ENCODE assay signal across 7 mouse cellular contexts in genomic region chr2:156111358-156112079, GRCm38 (mm10). TPM values are rescaled to one million over a fixed set of nuclear protein-coding genes. Genes with fewer than 3 reads are reported as not detected.
DNase-seq lines count a peak whose midpoint lies in the region; ATAC-seq lines count a peak whose summit lies in the region.

Cpne1 (minus strand) TSS chr2:156111965.
Rbm12 (minus strand) TSS chr2:156111978.

- peak within 1 kb of the TSS; percentile 58 for H3K4me2 ChIP-seq in intestine, embryonic 16.5 days (ENCODE audit: low read depth, low read length)
- H3K4me2 ChIP-seq in midbrain, embryonic 11.5 days, result peak within 1 kb of the TSS; percentile 74

- intact Hi-C loops in left cerebral cortex, postnatal 36 days (cut with DNase I), result no loop called here

- WGBS in intestine, embryonic 16.5 days, result under 1% methylated on average over 74 of the region's 74 CpGs
- WGBS in midbrain, embryonic 11.5 days, result under 1% methylated on average over 70 of the region's 74 CpGs

- no peaks in the 10 kb centered on the region for H3K27me3 ChIP-seq in intestine, embryonic 16.5 days (replicated peaks; ENCODE audit: control insufficient read depth, insufficient read depth, low read length)
- H3K27me3 ChIP-seq in midbrain, embryonic 11.5 days (ENCODE audit: control insufficient read depth, insufficient read depth, low read length), result no peaks in the 10 kb centered on the region

- H3K27ac ChIP-seq in intestine, embryonic 16.5 days (ENCODE audit: low read length), result peak within 1 kb of the TSS; percentile 89
- H3K27ac ChIP-seq in midbrain, embryonic 11.5 days (ENCODE audit: low read depth, low read length), result peak within 1 kb of the TSS; percentile 76

- no peaks in the 10 kb centered on the region for H3K9me3 ChIP-seq in intestine, embryonic 16.5 days (ENCODE audit: control insufficient read depth, low read length)
- H3K9me3 ChIP-seq in midbrain, embryonic 11.5 days (ENCODE audit: control insufficient read depth, low read length), result no peaks in the 10 kb centered on the region

- DNase-seq in adrenal gland, adult 2 months, result peak; percentile 95
- peak; percentile 86 for DNase-seq in embryo, embryonic 11.5 days (ENCODE audit: low read depth, low spot score)
- peak; percentile 85 to 93 for DNase-seq in gastrocnemius, postnatal 4 days (ENCODE audit: low spot score in 2 of 2)
- peak; percentile 91 to 92 for DNase-seq in left cerebral cortex, postnatal 36 days (ENCODE audit: low spot score in 2 of 2)
- DNase-seq in midbrain, embryonic 11.5 days (ENCODE audit: low spot score, missing footprints), result peak; percentile 99
- peak; percentile 75 for DNase-seq in skeletal muscle tissue, adult 2 months (ENCODE audit: low read depth, low spot score)

- peak within 1 kb of the TSS; percentile 81 for H3K4me3 ChIP-seq in intestine, embryonic 16.5 days (ENCODE audit: low read length)
- peak within 1 kb of the TSS; percentile 97 for H3K4me3 ChIP-seq in midbrain, embryonic 11.5 days (ENCODE audit: low read depth, low read length)

- no peaks in the 10 kb centered on the region for H3K36me3 ChIP-seq in intestine, embryonic 16.5 days (ENCODE audit: control insufficient read depth, insufficient read depth, low read length)
- no peaks in the 10 kb centered on the region for H3K36me3 ChIP-seq in midbrain, embryonic 11.5 days (ENCODE audit: control insufficient read depth, insufficient read depth, low read length)

- H3K9ac ChIP-seq in intestine, embryonic 16.5 days (ENCODE audit: low read depth, low read length), result peak within 1 kb of the TSS; percentile 98
- peak within 1 kb of the TSS; percentile 98 for H3K9ac ChIP-seq in midbrain, embryonic 11.5 days (ENCODE audit: low read length)

- H3K4me1 ChIP-seq in intestine, embryonic 16.5 days (ENCODE audit: control insufficient read depth, insufficient read depth, low read length), result 0 out of 2 replicates have a peak, but pooled peaks cover 3% of the 10 kb centered on the region
- peaks cover 4% of the 10 kb centered on the region; the same call in 1 of the 2 replicates for H3K4me1 ChIP-seq in midbrain, embryonic 11.5 days (ENCODE audit: control insufficient read depth, insufficient read depth, low read length)

- ATAC-seq in intestine, embryonic 16.5 days, result peak; percentile 97
- peak; percentile 95 for ATAC-seq in midbrain, embryonic 11.5 days (ENCODE audit: low FRiP score)

RNA-seq across cellular contexts. Expression of gene Cpne1, which starts in this region (rescaled TPM):
- total RNA-seq in adrenal gland, adult 2 months (2021), result 10 to 100 TPM; 48.8 to 53.9 TPM
- 87.7 and 97.8 TPM in 2 replicates for polyA plus RNA-seq in adrenal gland, adult 2 months (2012; rRNA removed)
- 10 to 100 TPM; 19.1 to 20.9 TPM for total RNA-seq in gastrocnemius, postnatal 4 days (2021)
- 35.8 and 41.5 TPM in 2 replicates for polyA plus RNA-seq in intestine, embryonic 16.5 days (2015; fragmentation: Nextera tagmentation; extraction: Ambion mirVana)
- total RNA-seq in left cerebral cortex, postnatal 36 days (2021), result 10 to 100 TPM; 21.7 to 29.5 TPM
- polyA plus RNA-seq in midbrain, embryonic 11.5 days (2014; fragmentation: Nextera tagmentation; extraction: Ambion mirVana), result 45.7 and 48.9 TPM in 2 replicates

RNA-seq across cellular contexts. Expression of gene Rbm12, which starts in this region (rescaled TPM):
- 10 to 100 TPM; 16.6 to 28.1 TPM for total RNA-seq in adrenal gland, adult 2 months (2021)
- 2.4 and 4.8 TPM in 2 replicates for polyA plus RNA-seq in adrenal gland, adult 2 months (2012; rRNA removed)
- 10 to 100 TPM; 25.3 to 27.4 TPM for total RNA-seq in gastrocnemius, postnatal 4 days (2021)
- polyA plus RNA-seq in intestine, embryonic 16.5 days (2015; fragmentation: Nextera tagmentation; extraction: Ambion mirVana), result 16.5 and 19.3 TPM in 2 replicates
- 10 to 100 TPM; 22.3 to 26.9 TPM for total RNA-seq in left cerebral cortex, postnatal 36 days (2021)
- polyA plus RNA-seq in midbrain, embryonic 11.5 days (2014; fragmentation: Nextera tagmentation; extraction: Ambion mirVana), result 47.7 and 48.3 TPM in 2 replicates

Comparison
In these comparisons a context has a peak if more than half of its experiments do, and no peak if none do; other contexts are left out.
1. Peak in every context shown above with its lines: DNase-seq, ATAC-seq, H3K4me3 ChIP-seq and H3K27ac ChIP-seq.